Mouse (Mus musculus) liver, embryonic 11.5 days (tissue): ENCODE measurements around the gene Dchs1. TPM values are rescaled to one million over a fixed set of nuclear protein-coding genes. Genes with fewer than 3 reads are reported as not detected.

Experiments used
- ATAC-seq: fragments of 200-750 bp; cut with Nextera tagmentation; replicated peaks from 2 replicates; pipeline ENCODE4 v1.8.0; 2017; ENCODE audit warnings: moderate number of reproducible peaks, mild to moderate bottlenecking, moderate TSS enrichment, moderate library complexity; ENCODE audit not compliant: low FRiP score
- DNase-seq: peaks from one replicate; pipeline ENCODE4 v3.0.0-alpha.2; 2017; ENCODE audit warnings: low spot score
- H3K27ac ChIP-seq: fragments of 300-500 bp; sonication (generic); 2 replicates; pipeline ENCODE4 v1.5.1; 2014; ENCODE audit warnings: mild to moderate bottlenecking, low read depth, low read length, control low read depth
- H3K27me3 ChIP-seq: fragments of 300-500 bp; sonication (generic); replicated peaks from 2 replicates; pipeline ENCODE4 v1.6.1; 2014; ENCODE audit warnings: low read length, mixed read lengths; ENCODE audit not compliant: control insufficient read depth, insufficient read depth
- H3K36me3 ChIP-seq: fragments of 300-500 bp; sonication (generic); 2 replicates; pipeline ENCODE4 v1.6.1; 2014; ENCODE audit warnings: mild to moderate bottlenecking, low read length, moderate library complexity, mixed read lengths; ENCODE audit not compliant: control insufficient read depth, insufficient read depth
- H3K4me1 ChIP-seq: fragments of 300-500 bp; sonication (generic); replicated peaks from 2 replicates; pipeline ENCODE4 v1.6.1; 2014; ENCODE audit warnings: low read length, mixed read lengths; ENCODE audit not compliant: control insufficient read depth, insufficient read depth
- H3K4me2 ChIP-seq: fragments of 300-500 bp; sonication (generic); 2 replicates; pipeline ENCODE4 v1.6.1; 2014; ENCODE audit warnings: mild to moderate bottlenecking, control low read depth, moderate library complexity
- H3K4me3 ChIP-seq: fragments of 300-500 bp; sonication (generic); 2 replicates; pipeline ENCODE4 v1.5.1; 2014; ENCODE audit warnings: low read depth, low read length, control low read depth
- H3K9ac ChIP-seq: fragments of 300-500 bp; sonication (generic); 2 replicates; pipeline ENCODE4 v1.6.1; 2014; ENCODE audit warnings: low read depth, low read length, control low read depth
- H3K9me3 ChIP-seq: fragments of 300-500 bp; sonication (generic); 2 replicates; pipeline ENCODE4 v1.6.1; 2016; ENCODE audit warnings: low read length, inconsistent platforms, mixed read lengths; ENCODE audit not compliant: control insufficient read depth
- WGBS: fragments of 180-500 bp; shearing (Covaris S2); extraction: QIAGEN DNeasy Blood & Tissue Kit; methylation state at CpG from one replicate; pipeline ENCODE4 v1.1.7; 2014; 5-methylcytosine and 5-hydroxymethylcytosine counted together
- polyA plus RNA-seq: library from polyadenylated mRNA; unstranded; fragments of >200 nt; fragmentation: Nextera tagmentation; extraction: Ambion mirVana; gene quantifications from 2 replicates; pipeline ENCODE4 v1.2.1, GENCODE M21; 2014

Gene Dchs1
- polyA plus RNA-seq, 1 experiment from 2014 or later: 5.8 TPM

DNA sequence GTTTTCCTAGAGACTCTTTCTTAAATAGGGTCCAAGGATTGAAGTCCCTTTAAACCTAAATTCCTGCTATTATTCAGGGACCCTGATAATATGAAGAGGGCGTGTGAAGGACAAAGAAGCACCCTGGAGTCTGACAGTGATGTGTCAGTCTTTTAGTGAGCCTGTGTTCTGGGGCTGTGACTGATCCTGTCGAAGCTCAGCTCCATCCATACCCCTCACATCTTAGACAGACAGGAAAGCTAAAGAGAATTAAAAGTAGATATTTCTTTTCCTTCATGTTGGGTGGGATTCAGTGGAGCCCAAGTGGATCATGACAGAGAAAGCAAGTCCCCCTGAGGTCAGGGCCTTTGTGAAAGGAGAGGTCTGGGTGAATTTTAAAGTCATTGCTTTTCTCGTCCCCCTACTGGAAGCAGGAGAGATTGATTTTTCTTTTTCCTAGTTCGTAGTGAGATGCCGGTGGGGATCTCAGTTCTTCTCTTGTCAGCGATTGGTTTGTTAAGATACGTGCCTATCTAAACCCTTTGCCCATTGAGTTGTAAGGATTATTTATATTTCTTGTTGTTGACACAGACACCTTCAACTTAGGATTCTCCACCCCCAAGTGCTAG, 8.4 kb upstream of the Dchs1 start:
- DNase-seq (no peak), ATAC-seq (no peak)
- H3K9ac ChIP-seq: no peak overlapping the region
- no peak overlapping the region for H3K4me2 ChIP-seq
- 0 out of 2 replicates have a peak, but pooled peaks cover 3% of the 10 kb centered on the region for H3K27me3 ChIP-seq
- WGBS: 25% methylated on average over 7 of the region's 7 CpGs
- no peaks in the 10 kb centered on the region for H3K9me3 ChIP-seq
- no peak overlapping the region for H3K4me3 ChIP-seq
- no peaks in the 10 kb centered on the region for H3K4me1 ChIP-seq
- H3K36me3 ChIP-seq: no peaks in the 10 kb centered on the region
- no peak overlapping the region for H3K27ac ChIP-seq

DNA sequence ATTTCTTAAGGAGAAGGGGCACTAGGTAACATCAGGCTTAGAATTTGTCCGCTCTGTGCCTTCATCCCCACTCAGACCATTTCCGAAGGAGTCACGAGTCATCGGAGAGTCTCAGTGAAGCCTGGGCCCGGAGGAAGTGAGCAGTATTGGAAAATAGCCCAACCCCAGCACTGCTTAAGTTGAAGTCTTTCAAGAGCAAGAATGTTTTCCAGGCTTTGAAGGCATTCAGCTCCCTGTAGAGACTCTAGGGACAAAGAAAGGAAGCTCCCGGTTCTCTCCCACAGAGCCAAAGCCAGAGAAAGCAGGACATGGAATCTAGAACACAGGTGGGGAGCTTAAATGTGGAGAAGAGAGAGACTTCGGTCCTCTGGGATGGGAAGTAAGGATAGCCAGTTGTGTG, 6.2 kb upstream of the Dchs1 start:
- WGBS: 82% methylated on average over 7 of the region's 7 CpGs
- no peak overlapping the region for H3K4me3 ChIP-seq
- H3K9me3 ChIP-seq: no peaks in the 10 kb centered on the region
- H3K27me3 ChIP-seq: peaks cover 8% of the 10 kb centered on the region
- ATAC-seq (no peak), DNase-seq (no peak)
- H3K4me1 ChIP-seq: no peaks in the 10 kb centered on the region
- H3K27ac ChIP-seq: no peak overlapping the region
- H3K4me2 ChIP-seq: no peak overlapping the region
- H3K36me3 ChIP-seq: no peaks in the 10 kb centered on the region
- H3K9ac ChIP-seq: no peak overlapping the region

DNA sequence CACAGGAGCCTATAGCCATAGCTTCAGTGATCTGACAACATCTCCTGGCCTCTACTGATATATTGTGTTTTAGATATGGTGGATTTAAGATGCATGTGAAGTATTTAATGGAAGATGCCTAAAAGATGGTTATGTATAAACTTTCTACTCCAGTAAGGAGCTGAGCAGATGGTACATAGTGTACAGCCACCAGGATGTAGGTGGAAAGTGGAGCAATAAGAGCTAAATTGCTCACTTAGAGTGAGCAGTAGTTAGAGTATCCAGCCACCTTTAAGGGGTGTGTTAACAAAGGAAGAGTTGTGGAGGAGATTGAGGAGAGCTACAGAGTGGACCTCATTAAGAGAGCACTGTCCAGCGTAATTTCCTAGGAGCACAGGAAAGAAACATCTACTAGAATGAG, 3.7 kb upstream of the Dchs1 start:
- 84% methylated on average over 1 of the region's 1 CpGs for WGBS
- ATAC-seq: no peak
- H3K27me3 ChIP-seq: peaks cover 33% of the 10 kb centered on the region

DNA sequence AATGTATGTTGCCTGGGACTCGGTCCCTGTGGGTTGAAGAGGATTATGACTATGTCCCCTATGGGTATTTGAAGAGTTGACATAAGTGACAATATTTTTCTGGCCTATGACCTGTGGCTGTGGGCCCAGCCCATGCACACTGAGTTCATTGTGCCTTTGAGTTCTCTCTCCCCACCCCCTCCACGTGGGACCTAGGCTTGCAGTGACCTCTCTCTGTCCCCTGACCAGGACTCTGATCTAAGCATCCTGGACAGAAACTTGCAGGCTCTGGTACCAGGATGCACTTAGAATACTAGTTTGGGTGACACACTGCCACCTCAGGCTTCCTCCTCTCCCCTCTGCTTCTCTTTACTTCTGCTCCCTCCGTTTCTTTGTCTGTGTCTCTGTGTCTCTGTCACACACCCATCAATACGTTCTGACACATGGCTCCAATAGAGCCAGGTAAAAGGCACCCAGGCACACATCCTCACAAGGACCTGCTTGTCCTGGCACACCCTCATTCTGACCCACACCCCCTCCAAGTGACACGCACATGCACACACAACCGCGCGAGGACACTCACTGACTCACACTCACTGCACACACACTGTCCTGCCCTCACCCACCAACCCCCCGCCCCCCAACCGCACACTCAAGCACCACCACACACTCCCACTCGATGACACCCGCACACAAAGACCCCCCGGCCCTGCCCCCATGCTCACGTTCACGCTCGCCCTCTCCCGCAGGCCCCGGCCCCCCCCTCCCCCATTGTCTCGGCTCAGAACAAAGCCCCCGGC, 759 bp downstream of the Dchs1 start:
- H3K4me3 ChIP-seq: peak overlapping the region; percentile 61
- H3K9ac ChIP-seq: peak overlapping the region; percentile 68
- WGBS: 13% methylated on average over 18 of the region's 20 CpGs
- H3K27ac ChIP-seq: no peak overlapping the region
- DNase-seq: no peak
- peak overlapping the region; percentile 62 for H3K4me2 ChIP-seq
- no peaks in the 10 kb centered on the region for H3K9me3 ChIP-seq
- H3K27me3 ChIP-seq: peaks cover 41% of the 10 kb centered on the region
- peak; percentile 46 for ATAC-seq
- no peaks in the 10 kb centered on the region for H3K36me3 ChIP-seq
- no peaks in the 10 kb centered on the region for H3K4me1 ChIP-seq

More for the DNA sequence above, 3.7 kb upstream of the Dchs1 start:
- Histone ChIP-seq H3K9me3 (no peaks in the 10 kb centered on the region), H3K27ac (no peak overlapping the region), H3K4me2 (no peak overlapping the region), H3K4me1 (no peaks in the 10 kb centered on the region), H3K4me3 (no peak overlapping the region), H3K9ac (no peak overlapping the region), H3K36me3 (no peaks in the 10 kb centered on the region)
- no peak for DNase-seq

DNA sequence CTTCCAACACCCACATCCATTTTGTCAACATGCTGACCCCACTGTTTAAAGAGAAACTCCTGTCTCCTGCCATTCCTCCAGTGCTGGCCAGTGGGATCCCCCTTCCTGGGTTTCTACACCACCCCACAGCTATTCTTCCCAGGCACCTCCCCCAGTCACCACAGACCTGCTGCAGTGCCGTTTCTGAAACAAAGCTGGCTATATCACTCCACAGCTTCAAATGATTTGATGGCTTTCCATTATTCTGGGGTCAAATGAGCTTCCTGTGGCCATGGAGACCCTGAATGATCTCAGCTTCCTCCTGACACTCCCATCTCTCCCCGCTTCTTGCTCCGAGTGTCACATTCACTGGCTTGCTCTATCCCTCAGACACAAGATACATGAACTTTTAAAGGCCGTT, 2.9 kb downstream of the Dchs1 start:
- Histone ChIP-seq H3K9ac (no peak overlapping the region), H3K36me3 (no peaks in the 10 kb centered on the region), H3K9me3 (no peaks in the 10 kb centered on the region), H3K27ac (no peak overlapping the region), H3K4me1 (no peaks in the 10 kb centered on the region), H3K27me3 (peaks cover 41% of the 10 kb centered on the region), H3K4me3 (no peak overlapping the region), H3K4me2 (no peak overlapping the region)
- 28% methylated on average over 4 of the region's 4 CpGs for WGBS
- ATAC-seq (no peak), DNase-seq (no peak)

DNA sequence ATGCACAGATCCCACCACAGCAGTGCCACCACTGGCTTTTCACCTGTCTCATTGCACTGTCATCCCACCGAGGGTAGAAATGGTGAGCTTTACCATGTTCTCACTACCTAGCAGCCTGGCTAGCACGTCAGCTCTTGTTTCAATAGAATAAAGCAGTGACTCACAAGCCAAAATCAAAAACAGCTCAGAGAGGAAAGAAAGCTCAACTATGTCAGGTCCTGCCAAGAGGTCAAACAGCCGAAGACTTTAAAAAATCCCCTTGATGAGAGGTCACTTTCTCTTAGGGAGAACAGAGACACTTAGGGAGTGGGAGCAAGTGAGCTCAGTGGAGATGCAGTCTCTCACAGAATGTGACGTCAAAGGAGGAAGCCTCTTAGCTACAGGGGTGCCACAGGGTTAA, 3.6 kb downstream of the Dchs1 start:
- H3K36me3 ChIP-seq: no peaks in the 10 kb centered on the region
- no peak overlapping the region for H3K9ac ChIP-seq
- no peak for DNase-seq
- H3K4me1 ChIP-seq: peaks cover 3% of the 10 kb centered on the region; the same call in 1 of the 2 replicates
- H3K4me2 ChIP-seq: no peak overlapping the region
- H3K4me3 ChIP-seq: no peak overlapping the region
- no peaks in the 10 kb centered on the region for H3K9me3 ChIP-seq
- H3K27me3 ChIP-seq: peaks cover 38% of the 10 kb centered on the region
- no peak overlapping the region for H3K27ac ChIP-seq
- no peak for ATAC-seq
- WGBS: 57% methylated on average over 4 of the region's 4 CpGs

DNA sequence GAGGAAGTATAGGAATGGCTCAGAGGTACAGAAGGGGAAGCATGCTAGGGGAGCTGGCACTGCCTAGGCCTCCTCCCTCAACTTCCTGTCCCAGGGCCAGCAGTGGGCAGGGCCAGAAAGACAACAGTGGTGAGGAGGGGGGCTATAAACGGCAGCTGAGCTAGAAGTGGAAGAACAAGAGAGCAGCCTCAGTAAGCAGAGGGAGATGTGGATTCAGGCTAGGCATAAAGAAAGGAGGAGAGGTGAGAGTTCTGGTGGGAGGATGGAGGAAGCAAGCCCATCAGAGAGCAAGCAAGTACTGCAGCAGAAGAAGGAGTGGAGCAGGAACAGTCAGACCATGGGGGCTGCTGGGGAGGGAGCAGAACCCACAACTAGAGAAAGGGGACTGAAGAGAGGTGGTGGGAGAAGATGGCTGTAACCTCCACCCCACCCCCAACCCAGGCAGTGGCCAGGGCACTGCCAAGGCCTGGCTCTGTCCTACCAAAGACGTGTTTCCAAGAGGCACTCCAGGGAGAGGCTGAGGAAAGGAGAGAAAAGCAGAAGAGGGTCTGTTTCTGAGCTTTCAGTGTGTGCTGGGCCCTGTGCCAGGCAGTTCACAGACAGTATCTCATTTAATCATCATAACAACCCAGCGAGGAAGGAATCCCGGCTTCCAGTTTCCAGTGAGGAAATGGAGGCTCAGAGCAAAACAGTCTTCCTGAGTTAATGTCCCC, 8.7 kb downstream of the Dchs1 start:
- Histone ChIP-seq H3K27ac (peak overlapping the region; percentile 70), H3K36me3 (no peaks in the 10 kb centered on the region), H3K4me3 (no peak overlapping the region), H3K4me1 (peaks cover 5% of the 10 kb centered on the region; the same call in 1 of the 2 replicates), H3K27me3 (no peaks in the 10 kb centered on the region), H3K9me3 (no peaks in the 10 kb centered on the region), H3K9ac (no peak overlapping the region), H3K4me2 (peak overlapping the region; percentile 22; the same call in 1 of the 2 replicates)
- ATAC-seq (peak; percentile 71), DNase-seq (no peak)
- 23% methylated on average over 4 of the region's 4 CpGs for WGBS

DNA sequence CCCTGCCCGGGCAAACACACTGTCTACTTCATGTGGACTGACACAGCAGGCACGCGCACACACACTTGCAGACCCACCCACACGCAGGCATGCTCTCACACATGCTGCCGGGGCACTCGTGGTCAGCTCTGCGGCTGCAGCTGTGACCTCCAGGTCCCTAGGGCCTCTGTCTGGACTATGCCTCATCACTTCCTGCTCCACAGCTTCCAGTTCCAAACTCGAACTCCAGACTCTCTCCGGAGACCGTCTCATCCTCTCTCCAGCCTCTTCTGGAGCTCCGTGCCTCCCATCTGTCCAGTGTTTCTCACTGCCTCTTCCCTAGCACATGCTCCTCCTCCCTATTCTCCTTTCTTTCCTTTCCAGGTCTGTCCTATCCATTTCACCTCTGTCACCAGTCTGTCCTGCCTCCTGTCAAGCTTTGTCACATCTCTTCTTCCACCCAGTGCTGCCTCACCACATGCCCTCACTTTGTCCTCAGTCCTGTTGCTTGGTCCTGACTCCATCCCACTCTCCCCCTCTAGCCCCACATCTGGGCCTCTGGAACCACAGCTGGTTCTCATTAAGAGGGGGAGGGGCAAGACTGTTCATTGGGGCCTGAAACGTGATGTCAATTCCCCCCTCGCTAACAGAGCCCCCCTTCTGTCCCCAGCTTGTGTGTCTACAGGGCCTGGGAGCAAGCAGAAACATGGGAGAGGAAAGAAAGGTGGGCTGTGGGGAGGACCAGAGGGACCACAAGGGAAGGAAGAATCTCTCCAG, 9.5 kb downstream of the Dchs1 start:
- WGBS: 41% methylated on average over 13 of the region's 13 CpGs
- H3K36me3 ChIP-seq: no peaks in the 10 kb centered on the region
- H3K4me2 ChIP-seq: peak overlapping the region; percentile 13; the same call in 1 of the 2 replicates
- ATAC-seq (peak; percentile 30), DNase-seq (no peak)
- peaks cover 5% of the 10 kb centered on the region; the same call in 1 of the 2 replicates for H3K4me1 ChIP-seq
- no peaks in the 10 kb centered on the region for H3K27me3 ChIP-seq
- peak overlapping the region; percentile 70; the same call in 1 of the 2 replicates for H3K27ac ChIP-seq
- no peak overlapping the region for H3K4me3 ChIP-seq
- H3K9me3 ChIP-seq: no peaks in the 10 kb centered on the region
- no peak overlapping the region for H3K9ac ChIP-seq
